Mouse (Mus musculus) liver, embryonic 14.5 days (tissue): ENCODE data around the gene Unc13d.
"Not testable (repeated sequence)": the region's sequence is repeated elsewhere in the genome, so short reads cannot be mapped to it uniquely, and the experiment has no call there.

Source experiments
- CTCF ChIP-seq: IDR thresholded peaks from 2 replicates; pipeline ENCODE4 v1.5.1; 2016; ENCODE audit warnings: antibody characterized with exemption, low read depth, control low read depth
- EP300 ChIP-seq: IDR thresholded peaks from 2 replicates; pipeline ENCODE4 v1.6.1; 2016; ENCODE audit warnings: antibody characterized with exemption, low read depth

- not testable (repeated sequence) for TF ChIP-seq CTCF, EP300
Measured at GRCm38 (mm10) chr11:116092959-116093358, 15.2 kb upstream of the Unc13d start.
